Mouse (Mus musculus) limb, embryonic 13.5 days (tissue): Measurements from ENCODE around the gene Aass. TPM values are rescaled to one million over a fixed set of nuclear protein-coding genes. Genes with fewer than 3 reads are reported as not detected.
A peak's percentile ranks its signal among the peaks of the same experiment; 100 is the strongest.
"Not testable (repeated sequence)": the region's sequence is repeated elsewhere in the genome, so short reads cannot be mapped to it uniquely, and the experiment has no call there.

ENCODE experiments used
- ATAC-seq: fragments of 200-750 bp; cut with Nextera tagmentation; 2 replicates; pipeline ENCODE4 v1.8.0; 2017; ENCODE audit warnings: low read depth, moderate number of reproducible peaks, moderate TSS enrichment; ENCODE audit not compliant: low FRiP score
- H3K27ac ChIP-seq: fragments of 300-500 bp; sonication (generic); 2 replicates; pipeline ENCODE4 v1.5.1; 2015; ENCODE audit warnings: inconsistent platforms, mild to moderate bottlenecking, moderate library complexity
- H3K27me3 ChIP-seq: fragments of 300-500 bp; sonication (generic); 2 replicates; pipeline ENCODE4 v1.6.1; 2015; ENCODE audit warnings: mild to moderate bottlenecking, inconsistent platforms
- H3K36me3 ChIP-seq: fragments of 300-500 bp; sonication (generic); 2 replicates; pipeline ENCODE4 v1.6.1; 2015; ENCODE audit warnings: inconsistent platforms, mild to moderate bottlenecking, moderate library complexity
- H3K4me1 ChIP-seq: fragments of 300-500 bp; sonication (generic); 2 replicates; pipeline ENCODE4 v1.6.1; 2015; ENCODE audit warnings: inconsistent platforms
- H3K4me2 ChIP-seq: fragments of 300-500 bp; sonication (generic); replicated peaks from 2 replicates; pipeline ENCODE4 v1.6.1; 2015; ENCODE audit warnings: inconsistent platforms, mild to moderate bottlenecking, moderate library complexity
- H3K4me3 ChIP-seq: fragments of 300-500 bp; sonication (generic); 2 replicates; pipeline ENCODE4 v1.5.1; 2015; ENCODE audit warnings: moderate library complexity, mild to moderate bottlenecking, inconsistent platforms
- H3K9ac ChIP-seq: fragments of 300-500 bp; sonication (generic); 2 replicates; pipeline ENCODE4 v1.6.1; 2015; ENCODE audit warnings: mild to moderate bottlenecking, inconsistent platforms
- H3K9me3 ChIP-seq: fragments of 300-500 bp; sonication (generic); 2 replicates; pipeline ENCODE4 v1.6.1; 2016; ENCODE audit warnings: inconsistent platforms
- WGBS: fragments of 180-500 bp; shearing (Covaris S2); methylation state at CpG from one replicate; pipeline ENCODE4 v1.1.7; 2015; 5-methylcytosine and 5-hydroxymethylcytosine counted together
- polyA plus RNA-seq: library from polyadenylated mRNA; unstranded; fragments of >200 nt; fragmentation: Nextera tagmentation; extraction: Ambion mirVana; gene quantifications from 2 replicates; pipeline ENCODE4 v1.2.1, GENCODE M21; 2015

Aass gene
- polyA plus RNA-seq, result 5.0 and 5.2 TPM in 2 replicates

GRCm38 (mm10) chr6:23132573-23133181 is at the start of gene Aass:
Gene Aass, minus strand, starts transcription at chr6:23132986.
- ATAC-seq, result peak; percentile 85
- Histone ChIP-seq H3K4me3 (peak within 1 kb of the TSS; percentile 49), H3K36me3 (no peaks in the 10 kb centered on the region), H3K4me2 (peak within 1 kb of the TSS; percentile 79), H3K9ac (peak within 1 kb of the TSS; percentile 51), H3K9me3 (no peaks in the 10 kb centered on the region), H3K27me3 (0 out of 2 replicates have a peak, but pooled peaks cover 6% of the 10 kb centered on the region), H3K4me1 (peaks cover 18% of the 10 kb centered on the region), H3K27ac (no peak within 1 kb of the TSS)
- WGBS, result under 1% methylated on average over 20 of the region's 20 CpGs

- ATAC-seq, result no peak
- Histone ChIP-seq H3K27me3 (no peaks in the 10 kb centered on the region), H3K9me3 (no peaks in the 10 kb centered on the region), H3K4me3 (peak overlapping the region; percentile 5; the same call in 1 of the 2 replicates), H3K4me2 (no peak overlapping the region), H3K9ac (no peak overlapping the region), H3K36me3 (no peaks in the 10 kb centered on the region), H3K4me1 (no peaks in the 10 kb centered on the region), H3K27ac (no peak overlapping the region)
- 15% methylated on average over 8 of the region's 8 CpGs for WGBS
These were observed 47.3 kb upstream of the Aass start for GRCm38 (mm10) chr6:23180096-23180495.

- not testable (repeated sequence) for H3K4me1 ChIP-seq, ATAC-seq, H3K27me3 ChIP-seq, H3K4me2 ChIP-seq, H3K4me3 ChIP-seq, H3K36me3 ChIP-seq, H3K9me3 ChIP-seq, H3K27ac ChIP-seq, H3K9ac ChIP-seq
- WGBS, result 55% methylated on average over 2 of the region's 2 CpGs
These were observed 31.0 kb upstream of the Aass start for GRCm38 (mm10) chr6:23163824-23164223.

GRCm38 (mm10) chr6:23156357-23156756 is 23.6 kb upstream of the Aass start:
- not testable (repeated sequence) for H3K27ac ChIP-seq, H3K9me3 ChIP-seq, H3K27me3 ChIP-seq, H3K4me2 ChIP-seq, H3K4me3 ChIP-seq, ATAC-seq, H3K4me1 ChIP-seq, H3K36me3 ChIP-seq, H3K9ac ChIP-seq
- WGBS, result 66% methylated on average over 3 of the region's 3 CpGs

GRCm38 (mm10) chr6:23153112-23153511 is 20.3 kb upstream of the Aass start:
- WGBS, result 84% methylated on average over 2 of the region's 2 CpGs
- Histone ChIP-seq H3K9ac (no peak overlapping the region), H3K36me3 (no peaks in the 10 kb centered on the region), H3K4me2 (no peak overlapping the region), H3K27me3 (no peaks in the 10 kb centered on the region), H3K4me3 (no peak overlapping the region), H3K27ac (no peak overlapping the region), H3K4me1 (no peaks in the 10 kb centered on the region), H3K9me3 (no peaks in the 10 kb centered on the region)
- ATAC-seq, result no peak

- Histone ChIP-seq H3K9ac (no peak overlapping the region), H3K4me1 (no peaks in the 10 kb centered on the region), H3K9me3 (no peaks in the 10 kb centered on the region), H3K27ac (no peak overlapping the region), H3K36me3 (no peaks in the 10 kb centered on the region), H3K4me2 (no peak overlapping the region), H3K4me3 (no peak overlapping the region), H3K27me3 (no peaks in the 10 kb centered on the region)
- no peak for ATAC-seq
- 73% methylated on average over 2 of the region's 2 CpGs for WGBS
These were observed 14.4 kb upstream of the Aass start for GRCm38 (mm10) chr6:23147221-23147620.

GRCm38 (mm10) chr6:23143980-23144379 is 11.2 kb upstream of the Aass start:
- ATAC-seq, result no peak
- H3K4me2 ChIP-seq, result no peak overlapping the region
- no peaks in the 10 kb centered on the region for H3K36me3 ChIP-seq

GRCm38 (mm10) chr6:23131015-23131414 is 1.8 kb downstream of the Aass start:
- Histone ChIP-seq H3K36me3 (no peaks in the 10 kb centered on the region), H3K27me3 (0 out of 2 replicates have a peak, but pooled peaks cover 6% of the 10 kb centered on the region), H3K9me3 (no peaks in the 10 kb centered on the region), H3K27ac (no peak overlapping the region), H3K9ac (no peak overlapping the region), H3K4me1 (peaks cover 27% of the 10 kb centered on the region), H3K4me3 (no peak overlapping the region), H3K4me2 (0 out of 2 replicates have a peak overlapping the region, but pooled peaks have one; percentile 19)
- 47% methylated on average over 4 of the region's 4 CpGs for WGBS
- no peak for ATAC-seq

More at GRCm38 (mm10) chr6:23143980-23144379, 11.2 kb upstream of the Aass start:
- Histone ChIP-seq H3K9me3 (no peaks in the 10 kb centered on the region), H3K27me3 (no peaks in the 10 kb centered on the region), H3K9ac (no peak overlapping the region), H3K27ac (no peak overlapping the region), H3K4me1 (no peaks in the 10 kb centered on the region), H3K4me3 (no peak overlapping the region)

GRCm38 (mm10) chr6:23129201-23129600 is 3.6 kb downstream of the Aass start:
- Histone ChIP-seq H3K4me3 (no peak overlapping the region), H3K27ac (no peak overlapping the region), H3K4me1 (peaks cover 27% of the 10 kb centered on the region), H3K36me3 (no peaks in the 10 kb centered on the region), H3K4me2 (no peak overlapping the region), H3K27me3 (0 out of 2 replicates have a peak, but pooled peaks cover 6% of the 10 kb centered on the region), H3K9ac (no peak overlapping the region), H3K9me3 (no peaks in the 10 kb centered on the region)
- 48% methylated on average over 4 of the region's 4 CpGs for WGBS
- ATAC-seq, result 0 out of 2 replicates have a peak, but pooled peaks have one; percentile 3

GRCm38 (mm10) chr6:23126706-23127105 is 6.1 kb downstream of the Aass start:
- WGBS, result 82% methylated on average over 7 of the region's 7 CpGs
- ATAC-seq, result no peak
- no peak overlapping the region for H3K4me3 ChIP-seq
- H3K27ac ChIP-seq, result no peak overlapping the region
- no peaks in the 10 kb centered on the region for H3K36me3 ChIP-seq
- H3K9me3 ChIP-seq, result no peaks in the 10 kb centered on the region
- 0 out of 2 replicates have a peak, but pooled peaks cover 6% of the 10 kb centered on the region for H3K27me3 ChIP-seq
- H3K9ac ChIP-seq, result no peak overlapping the region
- no peak overlapping the region for H3K4me2 ChIP-seq
- H3K4me1 ChIP-seq, result peaks cover 16% of the 10 kb centered on the region

- Histone ChIP-seq H3K9ac (no peak overlapping the region), H3K4me3 (no peak overlapping the region)
- ATAC-seq, result no peak
These were observed 7.0 kb downstream of the Aass start for GRCm38 (mm10) chr6:23125831-23126230.

GRCm38 (mm10) chr6:23124823-23125222 is 8.0 kb downstream of the Aass start:
- no peaks in the 10 kb centered on the region for H3K9me3 ChIP-seq
- no peak for ATAC-seq
- no peak overlapping the region for H3K4me3 ChIP-seq
- H3K4me2 ChIP-seq, result no peak overlapping the region
- peaks cover 15% of the 10 kb centered on the region for H3K4me1 ChIP-seq
- no peak overlapping the region for H3K27ac ChIP-seq
- H3K36me3 ChIP-seq, result no peaks in the 10 kb centered on the region
- H3K9ac ChIP-seq, result no peak overlapping the region
- 78% methylated on average over 2 of the region's 2 CpGs for WGBS
- H3K27me3 ChIP-seq, result no peaks in the 10 kb centered on the region

More at GRCm38 (mm10) chr6:23125831-23126230, 7.0 kb downstream of the Aass start:
- H3K4me1 ChIP-seq, result peaks cover 16% of the 10 kb centered on the region
- H3K9me3 ChIP-seq, result no peaks in the 10 kb centered on the region
- WGBS, result 64% methylated on average over 5 of the region's 5 CpGs
- no peaks in the 10 kb centered on the region for H3K36me3 ChIP-seq
- H3K4me2 ChIP-seq, result no peak overlapping the region
- 0 out of 2 replicates have a peak, but pooled peaks cover under 1% of the 10 kb centered on the region for H3K27me3 ChIP-seq
- H3K27ac ChIP-seq, result no peak overlapping the region

- Histone ChIP-seq H3K9me3 (no peaks in the 10 kb centered on the region), H3K27me3 (no peaks in the 10 kb centered on the region), H3K27ac (no peak overlapping the region), H3K36me3 (no peaks in the 10 kb centered on the region), H3K4me3 (no peak overlapping the region), H3K4me1 (peaks cover 10% of the 10 kb centered on the region; the same call in 1 of the 2 replicates), H3K4me2 (no peak overlapping the region), H3K9ac (no peak overlapping the region)
- 39% methylated on average over 3 of the region's 3 CpGs for WGBS
- ATAC-seq, result no peak
These were observed 9.9 kb downstream of the Aass start for GRCm38 (mm10) chr6:23122934-23123333.
